Mouse (Mus musculus) C2C12 (cell line): ENCODE measurements around the gene Mtor. TPM values are rescaled to one million over a fixed set of nuclear protein-coding genes. Genes with fewer than 3 reads are reported as not detected.

ENCODE experiments used
- H3K27me3 ChIP-seq: one replicate; pipeline ENCODE4 v1.6.1; 2011; ENCODE audit not compliant: control insufficient read depth, insufficient read depth, insufficient read length
- H3K36me3 ChIP-seq: one replicate; pipeline ENCODE4 v1.6.1; 2011; ENCODE audit not compliant: control insufficient read depth, insufficient read depth
- H3K4me3 ChIP-seq: one replicate; pipeline ENCODE4 v1.5.1; 2011; ENCODE audit warnings: mild to moderate bottlenecking, control low read depth; ENCODE audit not compliant: poor library complexity, insufficient read depth, severe bottlenecking
- H3K79me2 ChIP-seq: one replicate; pipeline ENCODE4 v1.6.1; 2011; ENCODE audit not compliant: control insufficient read depth, insufficient read depth
- H3K79me3 ChIP-seq: one replicate; pipeline ENCODE4 v1.6.1; 2011; ENCODE audit warnings: low read depth, control low read depth
- H3ac ChIP-seq: one replicate; pipeline ENCODE3; 2011; ENCODE audit warnings: low read depth; ENCODE audit not compliant: control insufficient read depth, insufficient read length
- CEBPB ChIP-seq: IDR thresholded peaks from one replicate; pipeline ENCODE4 v1.6.1; 2011; ENCODE audit warnings: low read depth, mild to moderate bottlenecking, control low read depth, moderate library complexity
- CTCF ChIP-seq: IDR thresholded peaks from one replicate; pipeline ENCODE4 v1.5.1; 2011; ENCODE audit not compliant: control insufficient read depth, insufficient read depth, insufficient read length
- FOSL1 ChIP-seq: IDR thresholded peaks from one replicate; pipeline ENCODE4 v1.8.0; 2011; ENCODE audit warnings: mild to moderate bottlenecking, low read length; ENCODE audit not compliant: poor library complexity, insufficient read depth, severe bottlenecking
- MAX ChIP-seq: IDR thresholded peaks from one replicate; pipeline ENCODE4 v1.6.1; 2011; ENCODE audit warnings: mild to moderate bottlenecking, control low read depth
- MYOD1 ChIP-seq: IDR thresholded peaks from one replicate; pipeline ENCODE4 v1.6.1; 2011; ENCODE audit warnings: low read depth; ENCODE audit not compliant: control insufficient read depth, insufficient read length
- MYOG ChIP-seq: IDR thresholded peaks from one replicate; pipeline ENCODE4 v1.6.1; 2011; ENCODE audit not compliant: control insufficient read depth, insufficient read length; ENCODE audit errors: extremely low read depth
- USF1 ChIP-seq: IDR thresholded peaks from one replicate; pipeline ENCODE4 v1.6.1; 2011; ENCODE audit warnings: low read depth, mild to moderate bottlenecking, control low read depth, moderate library complexity
- long read RNA-seq, 2 experiments: library from polyadenylated mRNA; unstranded; transcript quantifications; one replicate each; pipeline ENCODE4 v2.0.0; 2019 to 2020
- polyA plus RNA-seq: library from polyadenylated mRNA; unstranded; fragments of >200 nt; fragmentation: generic; extraction: Trizol; gene quantifications from one replicate; pipeline ENCODE4 v1.2.1, GENCODE M21; 2012; ENCODE audit warnings: missing spikeins

The Mtor gene
- polyA plus RNA-seq: 20.0 TPM
- long read RNA-seq, experiment 1, partial matches to known transcripts: 2 of 4 reads
- long read RNA-seq, experiment 1, other reads (novel, unspliced or antisense): 1 of 4 reads
- long read RNA-seq, experiment 2, partial matches to known transcripts: 14 of 17 reads
- long read RNA-seq, experiment 2, other reads (novel, unspliced or antisense): 2 of 17 reads

DNA sequence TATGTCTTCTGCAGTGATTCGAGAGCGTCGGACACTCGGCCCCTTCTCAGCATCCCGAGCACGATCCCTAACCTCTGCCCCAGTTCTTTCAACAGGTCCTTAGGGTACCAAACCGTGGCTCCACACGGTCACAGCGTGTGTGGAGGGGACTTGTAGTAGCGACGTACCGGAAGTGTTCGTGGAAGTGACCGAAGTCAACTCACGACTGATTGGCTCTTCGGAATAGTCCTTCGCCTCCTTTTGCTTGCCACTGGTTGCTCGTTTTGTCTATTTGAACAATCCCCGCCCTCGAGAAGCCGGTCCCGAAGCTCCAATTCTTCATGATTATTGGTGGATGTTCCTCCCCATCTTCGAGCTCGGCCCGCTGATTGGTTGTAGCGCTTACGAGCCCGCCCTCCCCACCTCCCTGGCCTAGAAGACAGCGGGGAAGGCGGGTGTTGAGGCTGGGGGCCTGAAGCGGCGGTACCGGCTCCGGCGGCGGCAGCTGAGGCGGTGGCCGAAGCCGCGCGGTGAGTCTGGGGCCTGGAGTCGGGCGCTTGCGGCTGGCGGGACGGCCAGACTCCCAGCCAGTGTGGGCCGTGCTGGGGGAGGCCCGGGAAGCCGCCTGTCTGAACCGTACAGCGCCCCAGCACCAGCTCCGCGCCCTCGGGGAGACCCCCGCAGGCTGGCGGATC is at the start of gene Mtor:
Gene Mtor (plus strand): TSS at position 433 of the 674 bp plus-strand sequence.
- Histone ChIP-seq H3K36me3 (peaks cover 11% of the 10 kb centered on the region), H3K79me3 (peaks cover 25% of the 10 kb centered on the region), H3K4me3 (peak within 1 kb of the TSS; percentile 78), H3ac (peak within 1 kb of the TSS; percentile 68), H3K79me2 (peaks cover 36% of the 10 kb centered on the region), H3K27me3 (no peaks in the 10 kb centered on the region)
- TF ChIP-seq MYOG (no peak), FOSL1 (no peak), MAX (peak; percentile 96)

DNA sequence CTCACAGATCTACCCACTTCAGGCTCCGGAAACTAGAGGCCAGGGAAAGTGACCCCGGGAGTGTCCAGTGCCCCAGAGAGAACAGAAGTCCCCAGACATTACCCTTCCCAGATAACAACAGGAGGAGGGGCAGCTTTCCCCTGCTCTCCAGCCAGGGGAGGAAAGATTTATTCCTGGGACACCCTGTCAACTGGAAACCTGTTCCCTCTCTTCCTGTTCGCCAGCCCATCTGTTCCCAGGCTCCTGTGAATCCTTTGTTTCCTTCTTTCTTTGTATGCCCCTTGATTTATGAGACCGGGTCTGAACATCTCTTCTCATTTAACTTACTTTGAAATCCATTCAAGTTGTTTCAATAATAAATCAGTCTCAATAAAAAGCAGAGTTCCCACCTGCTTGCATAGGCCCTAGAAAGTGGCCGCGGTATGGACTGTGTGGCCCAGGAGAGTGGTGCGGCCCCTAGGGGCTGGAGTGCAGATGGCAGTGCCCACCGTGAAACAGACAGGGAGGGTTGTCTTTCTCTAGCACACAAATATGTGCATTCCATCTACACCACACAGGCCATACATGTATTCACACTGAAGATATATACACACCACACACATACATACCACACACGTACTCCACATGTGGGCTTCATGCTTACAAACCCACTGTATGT is 48.8 kb upstream of the Mtor start:
- no peak overlapping the region for H3K4me3 ChIP-seq
- H3K79me2 ChIP-seq: no peaks in the 10 kb centered on the region
- TF ChIP-seq CEBPB: no peak
- no peak for TF ChIP-seq MAX
- TF ChIP-seq CTCF: no peak
- H3K79me3 ChIP-seq: no peaks in the 10 kb centered on the region
- peaks cover 56% of the 10 kb centered on the region for H3K27me3 ChIP-seq
- H3ac ChIP-seq: no peak overlapping the region
- H3K36me3 ChIP-seq: no peaks in the 10 kb centered on the region

DNA sequence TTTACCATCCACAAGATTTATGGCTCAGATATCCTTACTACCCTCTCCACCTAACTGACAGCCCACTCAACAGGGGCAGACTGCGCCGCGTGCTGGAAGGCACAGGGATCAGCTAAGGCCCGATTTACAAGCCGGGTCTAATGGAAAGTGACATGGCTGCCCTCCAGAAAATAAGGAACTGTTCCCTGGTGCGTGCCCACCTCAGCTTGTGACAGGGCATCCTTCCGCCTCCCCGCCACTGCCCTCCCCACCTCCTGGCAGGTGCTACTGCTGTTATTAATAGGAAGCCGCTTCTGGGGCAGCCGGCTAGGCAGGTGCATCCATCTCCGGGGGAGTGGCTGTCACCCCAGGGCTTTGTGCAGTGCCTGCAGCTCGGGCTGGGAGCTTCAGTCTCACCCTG is 45.0 kb upstream of the Mtor start:
- H3K79me2 ChIP-seq: no peaks in the 10 kb centered on the region
- no peaks in the 10 kb centered on the region for H3K79me3 ChIP-seq
- no peak overlapping the region for H3K4me3 ChIP-seq
- TF ChIP-seq CEBPB: no peak
- no peak for TF ChIP-seq MAX
- no peak for TF ChIP-seq CTCF
- no peak for TF ChIP-seq FOSL1
- no peak for TF ChIP-seq MYOD1
- TF ChIP-seq MYOG: no peak
- no peak for TF ChIP-seq USF1
- H3K36me3 ChIP-seq: no peaks in the 10 kb centered on the region
- no peak overlapping the region for H3ac ChIP-seq
- H3K27me3 ChIP-seq: peaks cover 58% of the 10 kb centered on the region

DNA sequence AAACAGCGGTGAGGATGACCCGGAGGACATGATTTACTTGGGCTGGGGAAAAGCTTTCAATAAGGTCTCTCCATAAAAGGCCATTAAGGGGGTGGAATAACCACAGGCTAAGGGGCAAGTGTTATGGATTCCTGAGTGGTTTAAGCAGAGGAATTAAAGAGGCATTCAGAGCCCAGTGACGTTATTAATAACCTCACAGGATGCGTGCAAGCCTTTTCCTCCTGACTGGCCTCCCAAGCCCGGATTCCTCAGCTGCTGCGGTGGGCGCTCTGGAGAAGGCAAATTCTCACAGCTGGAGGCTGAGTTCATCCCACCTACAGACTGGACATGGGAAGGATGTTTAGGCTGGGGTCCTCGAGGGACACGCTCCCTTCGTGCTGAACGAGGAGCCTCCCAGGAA is 43.7 kb upstream of the Mtor start:
- TF ChIP-seq MYOD1 (no peak), USF1 (no peak), CEBPB (no peak), FOSL1 (no peak), CTCF (no peak), MAX (no peak), MYOG (no peak)
- Histone ChIP-seq H3ac (no peak overlapping the region), H3K79me3 (no peaks in the 10 kb centered on the region), H3K4me3 (no peak overlapping the region), H3K36me3 (no peaks in the 10 kb centered on the region), H3K79me2 (no peaks in the 10 kb centered on the region), H3K27me3 (peaks cover 55% of the 10 kb centered on the region)

DNA sequence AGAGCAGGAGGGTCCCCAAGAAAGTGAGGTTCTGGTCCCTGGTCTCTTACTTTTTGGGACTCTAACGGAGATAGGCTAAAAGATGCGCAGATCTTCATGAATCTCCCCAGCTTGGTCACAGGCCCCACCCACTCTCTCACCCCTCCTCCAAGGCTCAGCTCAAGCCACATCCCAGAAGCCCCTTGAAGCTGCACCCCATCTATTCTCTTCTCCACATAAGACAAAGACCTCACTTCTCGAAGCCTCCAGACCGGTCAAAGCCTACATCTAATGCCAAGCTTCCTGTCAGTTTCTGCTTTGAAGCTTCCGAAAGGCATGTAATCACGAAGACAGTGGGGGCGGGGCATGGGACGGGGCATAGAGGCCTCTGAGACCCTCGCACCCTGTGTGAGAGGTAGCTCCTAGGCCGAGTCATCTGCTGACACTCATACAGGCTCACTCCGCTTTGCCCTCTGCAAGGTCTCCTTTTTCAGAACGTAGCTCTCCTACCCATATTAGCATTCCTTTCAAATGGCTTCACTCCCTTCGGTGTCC is 43.1 kb upstream of the Mtor start:
- no peaks in the 10 kb centered on the region for H3K79me2 ChIP-seq
- no peak for TF ChIP-seq MYOG
- TF ChIP-seq CTCF: no peak
- TF ChIP-seq MAX: no peak
- no peak for TF ChIP-seq CEBPB
- no peak for TF ChIP-seq USF1
- no peak for TF ChIP-seq FOSL1
- TF ChIP-seq MYOD1: no peak
- H3K79me3 ChIP-seq: no peaks in the 10 kb centered on the region
- no peaks in the 10 kb centered on the region for H3K36me3 ChIP-seq
- H3ac ChIP-seq: no peak overlapping the region
- H3K27me3 ChIP-seq: peaks cover 49% of the 10 kb centered on the region
- H3K4me3 ChIP-seq: no peak overlapping the region
